Mouse (Mus musculus) heart, adult 2 months (tissue): ENCODE results near the gene Zwilch. TPM values are rescaled to one million over a fixed set of nuclear protein-coding genes. Genes with fewer than 3 reads are reported as not detected.
A peak's percentile ranks its signal among the peaks of the same experiment; 100 is the strongest.

ENCODE experiments used
- DNase-seq, 2 experiments: peaks; one replicate each; pipeline ENCODE4 v3.0.0; 2021
- H3K27ac ChIP-seq: fragments of 200-600 bp; 2 replicates; pipeline ENCODE4 v1.8.1; 2022
- H3K27me3 ChIP-seq: fragments of 200-500 bp; 2 replicates; pipeline ENCODE4 v1.6.1; 2012; ENCODE audit warnings: mild to moderate bottlenecking, low read length, inconsistent platforms, mixed read lengths; ENCODE audit not compliant: control insufficient read depth, insufficient read depth
- H3K36me3 ChIP-seq: fragments of 200-500 bp; 2 replicates; pipeline ENCODE4 v1.6.1; 2012; ENCODE audit warnings: low read length, inconsistent platforms; ENCODE audit not compliant: control insufficient read depth, insufficient read depth
- H3K4me1 ChIP-seq: fragments of 200-500 bp; 2 replicates; pipeline ENCODE4 v1.6.1; 2011; ENCODE audit warnings: low read length; ENCODE audit not compliant: control insufficient read depth, insufficient read depth
- H3K4me3 ChIP-seq: fragments of 200-600 bp; 2 replicates; pipeline ENCODE4 v1.8.1; 2022
- H3K79me2 ChIP-seq: fragments of 200-500 bp; replicated peaks from 2 replicates; pipeline ENCODE4 v1.6.1; 2012; ENCODE audit warnings: mild to moderate bottlenecking, inconsistent platforms, low read length, moderate library complexity, mixed read lengths; ENCODE audit not compliant: control insufficient read depth, insufficient read depth
- H3K9ac ChIP-seq: fragments of 200-500 bp; 2 replicates; pipeline ENCODE4 v1.6.1; 2012; ENCODE audit warnings: low read depth, mild to moderate bottlenecking, control low read depth, inconsistent platforms, low read length, mixed read lengths
- CTCF ChIP-seq: fragments of 200-600 bp; IDR thresholded peaks from 2 replicates; pipeline ENCODE4 v1.8.1; 2022; ENCODE audit warnings: antibody characterized with exemption, mild to moderate bottlenecking, moderate library complexity
- EP300 ChIP-seq: fragments of 200-500 bp; IDR thresholded peaks from 2 replicates; pipeline ENCODE4 v1.6.1; 2011; ENCODE audit warnings: low read depth, low read length, control low read depth; ENCODE audit not compliant: insufficient read depth
- POLR2A ChIP-seq: fragments of 200-500 bp; IDR thresholded peaks from 2 replicates; pipeline ENCODE4 v1.6.1; 2011; ENCODE audit warnings: mild to moderate bottlenecking, low read depth, low read length, control low read depth; ENCODE audit not compliant: insufficient read depth
- WGBS: fragments of 180-500 bp; shearing (Covaris S2); methylation state at CpG from one replicate; pipeline ENCODE4 v1.1.7; 2018; 5-methylcytosine and 5-hydroxymethylcytosine counted together
- intact Hi-C: fragments of 180-260 bp; cut with DNase I; formaldehyde crosslinking; loops from one replicate; pipeline ENCODE4 v1.15.1; 2025
- polyA plus RNA-seq: library from polyadenylated mRNA; depleted of rRNA; stranded (reverse); fragments of >200 nt; gene quantifications from 2 replicates; pipeline ENCODE4 v1.2.3, GENCODE M21; 2012
- total RNA-seq, 2 experiments: library from RNA; stranded (reverse); gene quantifications; 2 replicates each; pipeline ENCODE4 v1.2.3; 2021

Zwilch gene
- total and polyA plus RNA-seq, 3 experiments, result 0.18 to 0.96 (median 0.50) TPM

- peaks cover 3% of the 10 kb centered on the region for H3K4me1 ChIP-seq
- no peak overlapping the region for H3K4me3 ChIP-seq
- intact Hi-C loops, result no loop called here
- no peak overlapping the region for H3K9ac ChIP-seq
- H3K27ac ChIP-seq, result no peak overlapping the region
- no peaks in the 10 kb centered on the region for H3K27me3 ChIP-seq
- H3K36me3 ChIP-seq, result peaks cover 2% of the 10 kb centered on the region; the same call in 1 of the 2 replicates
- no peak for DNase-seq
- TF ChIP-seq EP300 (no peak), CTCF (no peak), POLR2A (no peak)
- peaks cover 11% of the 10 kb centered on the region for H3K79me2 ChIP-seq
Observed at GRCm38 (mm10) chr9:64217887-64218286, 45.0 kb upstream of the Zwilch start.

- H3K36me3 ChIP-seq, result peaks cover under 1% of the 10 kb centered on the region; the same call in 1 of the 2 replicates
- no peak overlapping the region for H3K27ac ChIP-seq
- no peak for DNase-seq
- no peak overlapping the region for H3K9ac ChIP-seq
- H3K4me3 ChIP-seq, result no peak overlapping the region
- WGBS, result 84% methylated on average over 2 of the region's 2 CpGs
- no peaks in the 10 kb centered on the region for H3K27me3 ChIP-seq
- intact Hi-C loops, result no loop called here
- peaks cover 2% of the 10 kb centered on the region for H3K4me1 ChIP-seq
- no peak for TF ChIP-seq CTCF
- TF ChIP-seq EP300, result no peak
- TF ChIP-seq POLR2A, result no peak
- peaks cover 11% of the 10 kb centered on the region for H3K79me2 ChIP-seq
Observed at GRCm38 (mm10) chr9:64216641-64217040, 43.7 kb upstream of the Zwilch start.

GRCm38 (mm10) chr9:64216090-64216489, 43.2 kb upstream of the Zwilch start:
- intact Hi-C loops, result no loop called here
- no peak overlapping the region for H3K4me3 ChIP-seq
- no peak overlapping the region for H3K27ac ChIP-seq

GRCm38 (mm10) chr9:64214452-64214851, 41.5 kb upstream of the Zwilch start:
- Histone ChIP-seq H3K27me3 (no peaks in the 10 kb centered on the region), H3K4me3 (no peak overlapping the region), H3K79me2 (peaks cover 9% of the 10 kb centered on the region), H3K4me1 (no peaks in the 10 kb centered on the region; the same call in none of the 2 replicates), H3K27ac (no peak overlapping the region), H3K36me3 (no peaks in the 10 kb centered on the region; the same call in 1 of the 2 replicates), H3K9ac (no peak overlapping the region)
- 93% methylated on average over 17 of the region's 17 CpGs for WGBS
- intact Hi-C loops, result no loop called here
- DNase-seq, result no peak
- no peak for TF ChIP-seq EP300
- TF ChIP-seq POLR2A, result no peak
- TF ChIP-seq CTCF, result no peak

More at GRCm38 (mm10) chr9:64216090-64216489, 43.2 kb upstream of the Zwilch start:
- peaks cover 9% of the 10 kb centered on the region for H3K79me2 ChIP-seq
- no peaks in the 10 kb centered on the region; the same call in 1 of the 2 replicates for H3K36me3 ChIP-seq
- no peak overlapping the region for H3K9ac ChIP-seq
- no peaks in the 10 kb centered on the region; the same call in none of the 2 replicates for H3K4me1 ChIP-seq
- H3K27me3 ChIP-seq, result no peaks in the 10 kb centered on the region
- no peak for DNase-seq
- TF ChIP-seq CTCF (no peak), POLR2A (no peak), EP300 (no peak)
- 65% methylated on average over 4 of the region's 4 CpGs for WGBS

- H3K27ac ChIP-seq, result no peak overlapping the region
- intact Hi-C loops, result no loop called here
- no peak overlapping the region for H3K4me3 ChIP-seq
- TF ChIP-seq POLR2A (no peak), CTCF (no peak), EP300 (no peak)
- DNase-seq, result peak in 1 of 2 experiments; percentile 21
- H3K27me3 ChIP-seq, result no peaks in the 10 kb centered on the region
- no peaks in the 10 kb centered on the region for H3K4me1 ChIP-seq
- H3K9ac ChIP-seq, result no peak overlapping the region
- no peaks in the 10 kb centered on the region for H3K79me2 ChIP-seq
- WGBS, result 48% methylated on average over 3 of the region's 3 CpGs
- H3K36me3 ChIP-seq, result peaks cover 5% of the 10 kb centered on the region
Observed at GRCm38 (mm10) chr9:64207509-64208084, 34.7 kb upstream of the Zwilch start.

GRCm38 (mm10) chr9:64202866-64203265, 30.0 kb upstream of the Zwilch start:
- no peak for TF ChIP-seq EP300
- no peak for TF ChIP-seq POLR2A
- TF ChIP-seq CTCF, result no peak
- no peak overlapping the region for H3K4me3 ChIP-seq
- no peak for DNase-seq
- no peaks in the 10 kb centered on the region for H3K79me2 ChIP-seq
- intact Hi-C loops, result no loop called here
- no peak overlapping the region for H3K27ac ChIP-seq
- no peak overlapping the region for H3K9ac ChIP-seq
- no peaks in the 10 kb centered on the region for H3K4me1 ChIP-seq
- peaks cover 5% of the 10 kb centered on the region for H3K36me3 ChIP-seq
- H3K27me3 ChIP-seq, result no peaks in the 10 kb centered on the region
